Mouse (Mus musculus) adrenal gland, postnatal 14 days (tissue): ENCODE results near the gene Garnl3. TPM values are rescaled to one million over a fixed set of nuclear protein-coding genes. Genes with fewer than 3 reads are reported as not detected.
"Not testable (repeated sequence)": the region's sequence is repeated elsewhere in the genome, so short reads cannot be mapped to it uniquely, and the experiment has no call there.

Source experiments
- DNase-seq: peaks from one replicate; pipeline ENCODE4 v3.0.0; 2021; ENCODE audit warnings: mixed read lengths
- total RNA-seq: library from RNA; stranded (reverse); gene quantifications from 2 replicates; pipeline ENCODE4 v1.2.3, GENCODE M21; 2021

Gene Garnl3
- total RNA-seq, 1 experiment from 2014 or later = 15.1 TPM

DNA sequence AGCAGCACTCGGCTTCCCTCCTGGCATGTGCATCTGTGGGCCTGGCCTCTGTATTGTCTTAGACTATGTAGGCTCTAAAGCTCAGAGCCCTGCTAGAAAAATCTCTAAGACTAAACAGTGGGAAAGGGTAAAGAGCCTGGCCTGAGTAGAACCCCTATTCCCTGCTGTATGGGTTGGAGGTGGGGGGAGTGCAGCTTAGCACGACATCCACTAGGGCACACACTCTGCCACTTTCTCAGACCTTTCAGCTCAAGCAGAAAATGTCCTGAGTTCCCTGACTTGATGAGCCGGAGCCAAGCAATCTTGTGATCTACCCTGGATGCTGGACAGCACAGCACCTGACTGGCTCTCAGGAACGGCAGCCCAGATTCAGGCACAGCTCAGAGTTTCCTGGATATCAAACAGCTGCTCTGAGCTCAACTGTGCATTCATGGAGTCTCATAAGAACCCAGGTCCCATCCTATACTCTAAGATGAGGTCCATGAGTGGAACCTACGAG lies 24.9 kb upstream of the Garnl3 start:
- no peak for DNase-seq

GRCm38 (mm10) chr2:33154751-33155372 lies 23.4 kb upstream of the Garnl3 start:
- peak; percentile 83 for DNase-seq

- peak; percentile 54 for DNase-seq
Measured at GRCm38 (mm10) chr2:33146994-33147393, 15.5 kb upstream of the Garnl3 start.

DNA sequence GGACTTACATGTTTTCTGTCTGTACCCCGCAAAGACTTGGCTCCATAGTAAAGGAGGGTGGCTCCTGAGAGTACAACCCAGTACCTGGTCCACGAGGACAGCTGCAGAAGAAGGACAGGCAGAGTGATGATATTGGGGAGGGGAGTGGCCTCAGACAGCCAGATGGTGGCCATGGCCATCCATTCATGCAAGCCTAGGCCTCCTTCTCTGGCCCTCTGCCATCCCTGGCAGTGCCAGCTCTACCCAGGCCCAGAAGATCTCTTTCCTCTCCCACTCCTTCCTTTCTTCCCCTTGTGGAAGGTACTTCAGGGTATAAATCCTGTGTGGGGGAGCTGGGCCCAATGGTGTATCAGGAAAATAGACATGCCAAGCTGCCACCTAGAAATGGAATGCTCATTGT lies 11.8 kb upstream of the Garnl3 start:
- DNase-seq = no peak

DNA sequence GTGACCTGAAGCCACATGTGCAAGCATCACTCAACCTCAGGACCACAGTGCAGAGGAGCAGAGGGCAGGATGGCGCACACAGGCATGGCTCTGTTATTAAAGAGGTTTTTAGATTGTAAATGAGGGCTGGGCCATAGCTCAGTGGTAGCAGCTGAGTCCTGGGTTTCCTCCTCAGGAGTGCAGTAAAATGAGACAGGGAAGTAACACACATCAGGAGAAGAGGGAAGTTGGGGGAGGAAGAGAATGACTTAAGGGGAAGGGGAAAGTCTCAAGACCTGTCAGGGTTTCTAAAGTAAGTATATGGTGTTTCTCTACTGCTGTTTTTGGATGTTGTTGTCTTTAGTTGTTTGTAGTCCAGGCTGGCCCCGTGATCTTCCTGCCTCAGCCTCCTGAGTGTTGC lies 7.0 kb upstream of the Garnl3 start:
- DNase-seq = no peak

GRCm38 (mm10) chr2:33137731-33138130 lies 6.3 kb upstream of the Garnl3 start:
- no peak for DNase-seq

GRCm38 (mm10) chr2:33137244-33137643 lies 5.8 kb upstream of the Garnl3 start:
- DNase-seq = no peak

DNA sequence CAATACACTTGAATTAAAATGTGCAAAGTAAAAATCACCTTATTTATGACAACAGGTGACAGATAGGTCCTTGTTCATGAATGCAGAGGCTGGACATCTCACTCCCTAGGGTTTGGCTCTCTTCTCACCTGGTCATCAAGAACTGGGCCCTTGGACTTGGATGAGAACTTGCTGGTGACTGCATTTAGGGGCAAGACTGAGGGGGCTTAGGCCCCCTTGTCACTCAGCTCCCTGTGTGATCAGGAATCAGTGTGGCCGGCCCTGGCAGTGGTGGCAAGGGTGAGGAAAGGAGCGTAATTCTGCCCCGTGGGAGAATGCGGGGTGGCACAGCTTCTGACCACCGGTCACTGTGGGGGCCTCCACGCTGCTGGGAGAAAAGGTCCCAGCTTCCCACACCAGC lies 4.9 kb upstream of the Garnl3 start:
- DNase-seq = no peak

GRCm38 (mm10) chr2:33134766-33135490 lies 3.5 kb upstream of the Garnl3 start:
- DNase-seq = no peak

DNA sequence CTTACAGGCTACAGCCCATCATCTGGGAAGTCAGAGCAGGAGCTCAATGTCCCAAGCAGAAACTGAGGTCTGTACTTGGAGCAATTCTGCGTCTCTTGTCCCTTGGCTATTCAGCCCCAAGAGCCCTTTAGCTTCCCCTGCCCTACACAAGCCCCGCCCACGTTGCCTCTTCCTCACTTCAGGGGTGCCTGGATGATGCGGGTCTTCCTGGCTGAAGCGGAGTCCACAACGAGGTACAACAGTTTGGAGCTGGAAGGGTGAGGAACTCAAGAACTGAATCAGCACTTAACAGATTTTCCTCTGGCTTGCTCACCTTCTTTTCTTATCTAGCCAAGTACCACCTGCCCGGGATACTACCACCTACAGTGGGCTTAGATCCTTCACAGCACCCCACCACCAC lies 852 bp upstream of the Garnl3 start:
- no peak for DNase-seq

- DNase-seq = peak; percentile 99
Measured at GRCm38 (mm10) chr2:33130526-33131483, 649 bp downstream of the Garnl3 start.

GRCm38 (mm10) chr2:33130141-33130525 lies 1.3 kb downstream of the Garnl3 start:
- no peak for DNase-seq

GRCm38 (mm10) chr2:33129696-33130095 lies 1.8 kb downstream of the Garnl3 start:
- DNase-seq = peak; percentile 13

DNA sequence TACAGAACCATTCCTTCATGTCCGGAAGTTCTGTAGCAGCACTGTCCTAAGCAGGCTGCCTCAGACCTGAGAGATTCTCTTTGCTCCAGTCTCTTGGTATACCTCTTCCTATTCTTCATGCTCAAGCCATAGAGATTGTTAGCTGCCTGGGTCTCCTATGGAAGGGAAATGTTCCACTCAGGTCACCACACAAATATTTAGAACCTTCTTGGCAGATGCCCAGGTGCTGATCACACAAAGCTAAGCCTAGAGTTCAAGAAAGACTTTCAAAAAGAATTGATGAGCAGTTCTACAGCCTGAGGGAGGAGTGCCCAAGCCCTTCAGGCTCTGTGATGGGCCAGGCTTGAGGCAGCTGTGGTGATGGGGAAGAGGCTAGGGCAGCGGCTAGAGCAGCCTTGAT lies 2.4 kb downstream of the Garnl3 start:
- DNase-seq = no peak

DNA sequence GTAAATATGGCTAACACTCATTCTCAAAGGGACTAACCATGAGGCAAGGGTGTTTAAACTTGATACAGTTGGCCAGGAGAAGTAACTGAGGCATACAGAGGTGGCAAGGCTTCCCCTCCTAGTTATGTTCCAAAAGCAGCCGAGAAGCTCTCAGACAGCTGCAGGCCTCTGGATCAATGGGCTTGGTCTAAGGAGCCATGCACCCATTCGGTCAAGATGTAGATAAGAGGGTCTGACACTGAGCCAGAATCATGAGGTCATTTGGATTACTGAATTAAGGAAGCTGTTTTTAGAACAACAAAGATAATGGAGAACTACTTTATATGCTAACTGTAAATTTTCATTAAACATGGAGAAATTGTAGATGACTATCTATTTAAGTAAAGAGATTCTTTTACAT lies 4.2 kb downstream of the Garnl3 start:
- DNase-seq = no peak

- no peak for DNase-seq
Measured at GRCm38 (mm10) chr2:33122856-33123255, 8.6 kb downstream of the Garnl3 start.

GRCm38 (mm10) chr2:33100536-33100935 lies 30.9 kb downstream of the Garnl3 start:
- DNase-seq = no peak

GRCm38 (mm10) chr2:33097326-33097725 lies 34.1 kb downstream of the Garnl3 start:
- DNase-seq = not testable (repeated sequence)

DNA sequence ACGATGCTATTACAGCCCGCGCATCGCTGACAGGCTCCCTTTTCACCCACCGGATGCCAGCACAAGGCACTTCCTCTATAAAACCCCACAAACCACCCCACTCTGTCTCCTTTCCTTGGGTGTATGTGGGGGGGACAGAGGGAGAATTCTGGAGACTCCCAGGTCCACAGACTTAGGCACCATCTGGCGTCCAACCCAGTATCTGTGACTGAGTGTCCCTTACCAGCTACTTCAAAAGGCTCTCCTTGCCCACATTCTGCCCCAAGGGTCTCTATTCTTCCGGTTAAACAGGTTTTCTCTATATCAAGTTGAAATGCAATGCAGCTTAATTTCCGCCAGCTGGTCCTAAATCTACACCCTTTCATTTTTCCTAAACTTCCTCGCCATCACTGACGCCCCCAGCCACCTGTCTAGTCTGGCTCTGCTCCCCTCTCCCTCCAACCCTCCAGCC lies 36.2 kb downstream of the Garnl3 start:
- DNase-seq = no peak

DNA sequence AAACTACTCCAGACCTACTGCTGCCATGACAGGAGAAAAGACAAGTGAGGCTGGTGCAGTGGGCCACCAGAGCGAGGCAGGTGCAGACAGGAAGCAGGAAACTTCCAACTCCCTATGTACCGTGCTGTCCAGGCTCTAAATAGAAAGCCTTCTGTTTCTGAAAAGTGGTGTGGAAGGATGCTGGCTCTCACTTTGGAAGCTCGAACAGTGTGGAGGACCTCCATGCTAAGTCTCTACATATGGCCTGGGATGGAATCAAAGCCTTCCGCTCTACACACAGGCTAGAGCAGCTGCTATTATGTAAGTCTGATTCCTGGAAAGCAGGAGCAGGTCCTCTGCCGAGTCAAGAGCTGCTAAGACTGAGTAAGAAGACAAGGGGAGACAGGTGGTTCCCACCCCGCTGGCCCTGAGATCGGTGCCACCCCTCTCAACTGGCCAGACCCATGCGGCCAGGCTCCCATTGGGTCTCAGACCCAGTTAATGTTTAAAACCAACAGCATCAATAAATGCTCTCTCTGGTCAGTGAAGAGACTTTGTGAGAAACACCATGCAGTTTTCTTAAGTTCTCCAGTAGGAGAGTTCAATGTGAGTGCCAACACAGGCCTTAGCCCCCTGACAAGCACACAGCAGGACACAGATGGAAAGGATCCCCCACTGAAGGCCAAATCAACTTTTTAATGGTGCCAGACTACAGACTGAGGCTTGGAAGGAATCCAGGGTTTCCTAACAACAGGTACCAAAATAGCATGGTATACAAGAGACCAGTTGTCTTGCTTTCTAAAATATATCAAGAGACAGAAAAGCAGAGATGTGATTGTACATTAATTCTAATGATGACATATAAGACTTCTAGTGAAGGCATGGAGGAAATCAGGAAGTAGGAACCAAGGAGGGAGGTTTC lies 40.6 kb downstream of the Garnl3 start:
- DNase-seq = no peak

DNA sequence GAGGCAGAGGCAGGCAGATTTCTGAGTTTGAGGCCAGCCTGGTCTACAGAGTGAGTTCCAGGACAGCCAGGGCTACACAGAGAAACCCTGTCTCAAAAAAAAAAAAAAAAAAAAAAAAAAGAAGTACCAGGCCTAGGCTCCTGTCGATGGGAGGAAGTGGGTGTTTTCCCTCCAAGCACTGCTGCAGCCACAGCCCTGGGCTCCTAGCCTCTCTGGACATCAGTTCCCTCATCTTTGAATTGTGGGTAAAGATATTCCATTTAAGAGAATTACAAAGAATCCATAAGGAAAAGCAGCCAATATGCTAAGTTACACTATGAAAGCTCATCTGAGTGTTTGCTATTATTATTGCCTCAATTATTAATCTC lies 41.4 kb downstream of the Garnl3 start:
- not testable (repeated sequence) for DNase-seq
